In the genomic region with DNA sequence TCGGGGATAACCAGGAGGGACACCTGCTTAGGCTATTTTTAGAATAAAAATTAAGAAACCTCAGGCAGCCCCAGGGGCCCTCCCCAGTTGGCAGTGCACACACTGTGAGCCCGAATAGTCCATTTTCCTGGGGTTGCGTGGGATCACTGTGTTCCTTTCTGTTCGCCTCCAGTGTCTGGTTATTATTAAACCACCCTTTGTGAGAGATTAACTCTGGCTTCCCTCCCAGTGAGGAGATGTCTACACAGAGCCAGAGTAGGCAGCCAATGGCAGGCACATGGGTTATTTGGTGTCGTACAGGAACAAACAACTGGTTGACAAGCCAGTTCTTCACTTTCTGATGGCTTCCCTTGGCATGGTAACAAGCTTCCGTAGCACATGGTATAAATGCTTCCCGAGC, we compare ENCODE assay signal across 10 mouse cellular contexts.
A peak's percentile ranks its signal among the peaks of the same experiment; 100 is the strongest.
DNase-seq lines count a peak whose midpoint lies in the region; ATAC-seq and TF ChIP-seq lines count a peak whose summit lies in the region.
"Had no signal": no experiment of that assay in that cellular context is flagged by ENCODE, and none has a peak within 500 bp of the region (broad histone marks: within the 10 kb centered on the region; RNA-seq: fewer than 3 reads in every experiment).

No protein-coding gene starts in this region.

- no peak overlapping the region for H3K4me3 ChIP-seq in hindbrain, embryonic 15.5 days
- no peak overlapping the region for H3K4me3 ChIP-seq in hindbrain, embryonic 11.5 days (ENCODE audit: low read depth, low read length)
- no peak overlapping the region for H3K4me3 ChIP-seq in stomach, postnatal 0 days (ENCODE audit: low read depth, low read length)
- H3K4me3 ChIP-seq: embryonic facial prominence, embryonic 12.5 days had no signal

- H3K27ac ChIP-seq in hindbrain, embryonic 15.5 days (replicated peaks): no peak overlapping the region
- H3K27ac ChIP-seq in hindbrain, embryonic 11.5 days (ENCODE audit: low read depth, low read length): no peak overlapping the region
- H3K27ac ChIP-seq in stomach, postnatal 0 days (replicated peaks): no peak overlapping the region
- H3K27ac ChIP-seq: embryonic facial prominence, embryonic 12.5 days; macrophage had no signal

- TF ChIP-seq POLR2A in brain, embryonic 14.5 days (IDR thresholded peaks at IDR 0.05; ENCODE audit: borderline replicate concordance, extremely low read depth, insufficient read depth, insufficient read length, poor library complexity, severe bottlenecking): no peak

- H3K4me1 ChIP-seq in hindbrain, embryonic 15.5 days (replicated peaks): peaks cover 17% of the 10 kb centered on the region
- no peaks in the 10 kb centered on the region for H3K4me1 ChIP-seq in hindbrain, embryonic 11.5 days (replicated peaks; ENCODE audit: control insufficient read depth, insufficient read depth, low read length)
- no peaks in the 10 kb centered on the region for H3K4me1 ChIP-seq in stomach, postnatal 0 days (replicated peaks; ENCODE audit: control insufficient read depth, insufficient read depth)

- H3K36me3 ChIP-seq in hindbrain, embryonic 15.5 days: no peaks in the 10 kb centered on the region
- H3K36me3 ChIP-seq in hindbrain, embryonic 11.5 days (ENCODE audit: control insufficient read depth, insufficient read depth, low read length): no peaks in the 10 kb centered on the region
- no peaks in the 10 kb centered on the region for H3K36me3 ChIP-seq in stomach, postnatal 0 days (ENCODE audit: control insufficient read depth, insufficient read depth, low read length)
- H3K36me3 ChIP-seq: embryonic facial prominence, embryonic 12.5 days had no signal

- H3K27me3 ChIP-seq in hindbrain, embryonic 15.5 days: no peaks in the 10 kb centered on the region
- 0 out of 2 replicates have a peak, but pooled peaks cover 6% of the 10 kb centered on the region for H3K27me3 ChIP-seq in hindbrain, embryonic 11.5 days (ENCODE audit: control insufficient read depth, insufficient read depth, low read length)
- no peaks in the 10 kb centered on the region for H3K27me3 ChIP-seq in stomach, postnatal 0 days (ENCODE audit: control insufficient read depth, insufficient read depth, low read length)
- H3K27me3 ChIP-seq: embryonic facial prominence, embryonic 12.5 days had no signal

- ATAC-seq in hindbrain, embryonic 15.5 days (ENCODE audit: low FRiP score, low read depth): 0 out of 2 replicates have a peak, but pooled peaks have one; percentile 51
- ATAC-seq in hindbrain, embryonic 11.5 days (ENCODE audit: low FRiP score): no peak
- ATAC-seq in stomach, postnatal 0 days (ENCODE audit: low FRiP score, low TSS enrichment): 0 out of 2 replicates have a peak, but pooled peaks have one; percentile 35
- ATAC-seq in megakaryocyte, adult 5-6 weeks (ENCODE audit: poor library complexity, severe bottlenecking): no peak

- no peak for DNase-seq in hindbrain, embryonic 11.5 days (ENCODE audit: low spot score)
- DNase-seq in brain, embryonic 14.5 days (ENCODE audit: low read depth): peak; percentile 88
- peak; percentile 20 for DNase-seq in gastrocnemius, postnatal 10 days
- peak; percentile 80 for DNase-seq in kidney, postnatal 14 days
- no peak for DNase-seq in stomach, postnatal 0 days (ENCODE audit: low spot score)
- no peak for DNase-seq in thymus, postnatal 14 days

- H3K9ac ChIP-seq in hindbrain, embryonic 15.5 days: no peak overlapping the region
- H3K9ac ChIP-seq in hindbrain, embryonic 11.5 days (ENCODE audit: low read depth, low read length): no peak overlapping the region
- no peak overlapping the region for H3K9ac ChIP-seq in stomach, postnatal 0 days (ENCODE audit: low read length)
- H3K9ac ChIP-seq: embryonic facial prominence, embryonic 12.5 days had no signal

- TF ChIP-seq EP300 in stomach, postnatal 0 days (optimal IDR thresholded peaks at IDR 0.05): no peak

- no peak overlapping the region for H3K4me2 ChIP-seq in hindbrain, embryonic 15.5 days
- H3K4me2 ChIP-seq in hindbrain, embryonic 11.5 days (replicated peaks; ENCODE audit: low read depth, low read length): no peak overlapping the region
- H3K4me2 ChIP-seq in stomach, postnatal 0 days (replicated peaks; ENCODE audit: low read depth): no peak overlapping the region
- H3K4me2 ChIP-seq: embryonic facial prominence, embryonic 12.5 days had no signal

- no peaks in the 10 kb centered on the region for H3K9me3 ChIP-seq in hindbrain, embryonic 15.5 days
- H3K9me3 ChIP-seq in hindbrain, embryonic 11.5 days (ENCODE audit: control insufficient read depth, low read length): no peaks in the 10 kb centered on the region
- H3K9me3 ChIP-seq in stomach, postnatal 0 days (ENCODE audit: control insufficient read depth, low read length): no peaks in the 10 kb centered on the region
- H3K9me3 ChIP-seq: embryonic facial prominence, embryonic 12.5 days had no signal

- WGBS in hindbrain, embryonic 15.5 days: 52% methylated on average over 7 of the region's 7 CpGs
- WGBS in hindbrain, embryonic 11.5 days: 69% methylated on average over 7 of the region's 7 CpGs
- 52% methylated on average over 7 of the region's 7 CpGs for WGBS in stomach, postnatal 0 days

- no peak for TF ChIP-seq CTCF in brain, embryonic 14.5 days (IDR thresholded peaks at IDR 0.05; ENCODE audit: borderline replicate concordance, extremely low read depth, insufficient read depth, insufficient read length)
- TF ChIP-seq CTCF in stomach, postnatal 0 days (IDR thresholded peaks at IDR 0.05; ENCODE audit: low read depth): no peak

Comparison
In these comparisons a context has a peak if more than half of its experiments do, and no peak if none do; other contexts are left out.
1. ATAC-seq: peak in hindbrain, embryonic 15.5 days (single experiment) and stomach, postnatal 0 days (single experiment); none in hindbrain, embryonic 11.5 days (single experiment) and megakaryocyte, adult 5-6 weeks (single experiment).
2. DNase-seq: peak in brain, embryonic 14.5 days (single experiment), gastrocnemius, postnatal 10 days (single experiment) and kidney, postnatal 14 days (single experiment); none in hindbrain, embryonic 11.5 days (single experiment), stomach, postnatal 0 days (single experiment) and thymus, postnatal 14 days (single experiment).